Comparison of ENCODE assay signal across 8 mouse cellular contexts in genomic region chr13:13516376-13517225, GRCm38 (mm10).
DNase-seq lines count a peak whose midpoint lies in the region; ATAC-seq and TF ChIP-seq lines count a peak whose summit lies in the region.

No protein-coding gene starts in this region.

- TF ChIP-seq CTCF in small intestine, adult 2 months (IDR thresholded peaks at IDR 0.05; ENCODE audit: extremely low read depth, insufficient read length, insufficient replicate concordance, low read depth, low read length): peak; percentile 95; the same call in 1 of the 2 replicates

- H3K27me3 ChIP-seq in limb, embryonic 11.5 days (ENCODE audit: control insufficient read depth, insufficient read depth, low read length): no peaks in the 10 kb centered on the region
- H3K27me3 ChIP-seq in midbrain, embryonic 13.5 days: no peaks in the 10 kb centered on the region
- no peaks in the 10 kb centered on the region for H3K27me3 ChIP-seq in small intestine, adult 2 months (ENCODE audit: control insufficient read depth, insufficient read depth, low read length)

- no peak overlapping the region for H3K9ac ChIP-seq in limb, embryonic 11.5 days (ENCODE audit: low read length)
- no peak overlapping the region for H3K9ac ChIP-seq in midbrain, embryonic 13.5 days (replicated peaks)

- ATAC-seq in limb, embryonic 11.5 days (ENCODE audit: insufficient number of reproducible peaks, low FRiP score, low TSS enrichment, low read depth): 0 out of 2 replicates have a peak, but pooled peaks have one; percentile 46
- peak; percentile 74 for ATAC-seq in midbrain, embryonic 13.5 days
- ATAC-seq in erythroblast, adult 5-6 weeks (replicated peaks; ENCODE audit: low FRiP score, poor library complexity, severe bottlenecking): no peak

- no peak overlapping the region for H3K4me3 ChIP-seq in limb, embryonic 11.5 days (ENCODE audit: low read depth, low read length)
- no peak overlapping the region for H3K4me3 ChIP-seq in midbrain, embryonic 13.5 days (replicated peaks)
- H3K4me3 ChIP-seq in small intestine, adult 2 months (ENCODE audit: low read depth, low read length): no peak overlapping the region

- TF ChIP-seq POLR2A in small intestine, adult 2 months (IDR thresholded peaks at IDR 0.05; ENCODE audit: low read depth, low read length): no peak

- 51% methylated on average over 17 of the region's 17 CpGs for WGBS in limb, embryonic 11.5 days
- 48% methylated on average over 17 of the region's 17 CpGs for WGBS in midbrain, embryonic 13.5 days
- WGBS in small intestine, adult 2 months: 41% methylated on average over 17 of the region's 17 CpGs

- H3K27ac ChIP-seq in limb, embryonic 11.5 days (replicated peaks; ENCODE audit: low read depth, low read length): no peak overlapping the region
- no peak overlapping the region for H3K27ac ChIP-seq in midbrain, embryonic 13.5 days
- no peak overlapping the region for H3K27ac ChIP-seq in small intestine, adult 2 months (ENCODE audit: insufficient read depth, low read depth, low read length)

- no peaks in the 10 kb centered on the region for H3K36me3 ChIP-seq in limb, embryonic 11.5 days (ENCODE audit: control insufficient read depth, insufficient read depth, low read length)
- H3K36me3 ChIP-seq in midbrain, embryonic 13.5 days: no peaks in the 10 kb centered on the region
- H3K36me3 ChIP-seq in small intestine, adult 2 months (ENCODE audit: control insufficient read depth, insufficient read depth, low read length): no peaks in the 10 kb centered on the region

- peak; percentile 88 for DNase-seq in adrenal gland, adult 2 months
- peak; percentile 62 for DNase-seq in embryo, embryonic 11.5 days (ENCODE audit: low read depth, low spot score)
- DNase-seq in heart, adult 18-20 months: peak; percentile 85 to 97
- DNase-seq in kidney, adult 18-20 months: peak; percentile 91
- peak; percentile 90 for DNase-seq in limb, embryonic 11.5 days (ENCODE audit: low spot score)

- no peaks in the 10 kb centered on the region for H3K4me1 ChIP-seq in limb, embryonic 11.5 days (ENCODE audit: control insufficient read depth, insufficient read depth, low read length)
- H3K4me1 ChIP-seq in midbrain, embryonic 13.5 days (replicated peaks): no peaks in the 10 kb centered on the region
- no peaks in the 10 kb centered on the region for H3K4me1 ChIP-seq in small intestine, adult 2 months (ENCODE audit: control insufficient read depth, insufficient read depth, insufficient read length, low read length)

- no peaks in the 10 kb centered on the region for H3K9me3 ChIP-seq in limb, embryonic 11.5 days (ENCODE audit: control insufficient read depth, low read length)
- H3K9me3 ChIP-seq in midbrain, embryonic 13.5 days: no peaks in the 10 kb centered on the region

- H3K4me2 ChIP-seq in limb, embryonic 11.5 days (ENCODE audit: low read depth, severe bottlenecking): no peak overlapping the region
- no peak overlapping the region for H3K4me2 ChIP-seq in midbrain, embryonic 13.5 days (replicated peaks)
